Mouse (Mus musculus) forebrain, embryonic 10.5 days (tissue): Measurements from ENCODE around the gene Smok2b. TPM values are rescaled to one million over a fixed set of nuclear protein-coding genes. Genes with fewer than 3 reads are reported as not detected.
A peak's percentile ranks its signal among the peaks of the same experiment; 100 is the strongest.
"Not testable (repeated sequence)": the region's sequence is repeated elsewhere in the genome, so short reads cannot be mapped to it uniquely, and the experiment has no call there.

ENCODE experiments used
- DNase-seq: peaks from one replicate; pipeline ENCODE4 v3.0.0-alpha.2; 2017; ENCODE audit warnings: low spot score; ENCODE audit errors: extremely low spot score
- H3K27ac ChIP-seq: fragments of 300-500 bp; sonication (generic); 2 replicates; pipeline ENCODE4 v1.5.1; 2016; ENCODE audit warnings: mild to moderate bottlenecking
- H3K27me3 ChIP-seq: fragments of 300-500 bp; sonication (generic); 2 replicates; pipeline ENCODE4 v1.6.1; 2016; ENCODE audit warnings: mild to moderate bottlenecking; ENCODE audit not compliant: poor library complexity, severe bottlenecking
- H3K36me3 ChIP-seq: fragments of 300-500 bp; sonication (generic); replicated peaks from 2 replicates; pipeline ENCODE4 v1.6.1; 2016; ENCODE audit warnings: mild to moderate bottlenecking, moderate library complexity
- H3K4me1 ChIP-seq: fragments of 300-500 bp; sonication (generic); 2 replicates; pipeline ENCODE4 v1.6.1; 2016
- H3K4me3 ChIP-seq: fragments of 300-500 bp; sonication (generic); 2 replicates; pipeline ENCODE4 v1.5.1; 2016; ENCODE audit warnings: mild to moderate bottlenecking, moderate library complexity
- H3K9me3 ChIP-seq: fragments of 300-500 bp; sonication (generic); 2 replicates; pipeline ENCODE4 v1.6.1; 2016; ENCODE audit warnings: mild to moderate bottlenecking, moderate library complexity
- WGBS: fragments of 180-500 bp; shearing (Covaris S2); methylation state at CpG from one replicate; pipeline ENCODE4 v1.1.7; 2016; 5-methylcytosine and 5-hydroxymethylcytosine counted together
- polyA plus RNA-seq: library from polyadenylated mRNA; unstranded; fragments of >200 nt; fragmentation: Nextera tagmentation; extraction: Ambion mirVana; gene quantifications from 2 replicates; pipeline ENCODE4 v1.2.1, GENCODE M21; 2016

Gene Smok2b
- not detected in 2 replicates for polyA plus RNA-seq

DNA sequence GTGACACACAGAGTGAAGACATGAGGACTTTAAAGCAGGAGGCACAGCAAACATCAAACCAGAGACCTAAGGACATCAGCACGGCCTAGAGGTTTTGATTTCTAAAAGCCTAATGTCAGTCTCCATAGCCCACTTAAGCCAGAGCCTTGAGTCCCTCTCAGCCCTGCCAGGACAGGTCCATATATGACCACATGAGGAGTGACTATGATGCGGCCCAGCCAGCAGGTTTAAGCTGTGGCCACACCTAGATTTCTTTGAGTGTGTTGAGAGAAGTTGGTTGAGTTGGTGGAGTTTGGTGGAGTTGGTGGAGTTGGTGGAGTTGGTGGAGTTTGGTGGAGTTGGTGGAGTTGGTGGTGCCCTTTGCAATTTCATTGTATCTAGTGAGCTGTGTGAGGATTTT lies at the start of gene Smok2b:
Gene Smok2b (plus strand): TSS at position 301 of the 400 bp plus-strand sequence.
- H3K27ac ChIP-seq, H3K27me3 ChIP-seq, H3K4me1 ChIP-seq, H3K4me3 ChIP-seq, DNase-seq, H3K36me3 ChIP-seq: not testable (repeated sequence)
- H3K9me3 ChIP-seq = peaks cover 99% of the 10 kb centered on the region
- WGBS = 85% methylated on average over 2 of the region's 2 CpGs

DNA sequence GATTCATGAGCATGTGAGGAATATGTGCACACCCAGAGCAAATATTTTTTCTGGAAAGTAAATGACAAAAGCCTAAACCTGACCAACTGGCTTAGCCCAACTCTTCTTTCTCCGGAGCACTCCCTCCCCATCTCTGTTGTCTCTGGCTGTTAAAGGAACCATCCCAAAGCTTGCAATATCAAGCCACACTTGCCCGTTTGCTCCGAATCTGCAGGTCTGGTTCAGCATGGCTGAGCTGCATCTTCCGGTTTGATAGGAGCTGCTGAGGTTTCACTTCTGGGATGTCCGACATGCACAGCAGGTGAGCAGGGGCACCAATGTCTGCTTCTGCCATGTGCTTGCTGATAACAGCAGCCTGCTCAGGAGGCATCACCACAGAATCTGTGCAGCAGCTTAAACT lies 49.6 kb upstream of the Smok2b start:
- not testable (repeated sequence) for H3K4me1 ChIP-seq, H3K36me3 ChIP-seq, H3K27ac ChIP-seq, H3K27me3 ChIP-seq, H3K4me3 ChIP-seq, DNase-seq
- 92% methylated on average over 5 of the region's 5 CpGs for WGBS
- H3K9me3 ChIP-seq = peaks cover 57% of the 10 kb centered on the region

DNA sequence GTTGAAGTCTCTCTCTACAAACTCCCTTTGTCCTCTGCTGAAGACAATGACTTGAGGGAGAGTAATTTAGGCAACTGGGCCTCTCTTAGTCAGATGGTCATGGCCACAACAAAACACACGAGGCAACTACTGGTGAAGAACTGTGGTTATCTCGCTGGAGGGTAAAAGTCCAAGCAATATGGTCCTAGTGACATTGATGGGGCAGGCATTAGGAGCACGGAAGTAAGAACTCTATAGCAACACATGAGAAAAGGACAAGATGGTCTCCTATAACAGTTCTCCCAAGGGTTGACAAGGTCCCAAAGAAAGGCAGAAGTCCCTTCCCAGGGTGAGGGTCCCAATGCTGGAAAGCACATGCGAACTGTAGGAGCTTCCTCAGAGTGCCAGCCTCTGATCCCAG lies 47.3 kb upstream of the Smok2b start:
- WGBS = 86% methylated on average over 3 of the region's 4 CpGs
- not testable (repeated sequence) for H3K27me3 ChIP-seq, H3K27ac ChIP-seq, DNase-seq, H3K4me3 ChIP-seq, H3K4me1 ChIP-seq, H3K36me3 ChIP-seq
- peaks cover 74% of the 10 kb centered on the region for H3K9me3 ChIP-seq

DNA sequence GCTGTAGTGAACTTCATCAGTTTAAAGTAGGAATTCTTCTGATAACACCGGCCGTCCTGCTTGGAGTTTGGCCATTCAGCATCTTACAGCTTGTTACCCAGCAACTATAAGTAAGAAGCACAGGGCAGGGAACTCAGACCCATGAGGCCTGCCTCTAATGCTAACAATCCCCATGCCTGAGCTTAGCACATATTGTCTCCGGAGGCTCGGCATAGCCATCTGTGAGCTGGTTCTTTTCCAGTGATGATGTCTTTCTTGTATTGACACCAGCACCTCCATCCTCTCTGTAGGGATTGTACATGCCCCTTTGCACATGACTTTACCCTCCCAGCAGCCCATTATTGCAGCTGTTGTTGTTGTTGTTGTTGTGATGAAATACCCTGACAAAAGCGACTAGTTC lies 45.5 kb upstream of the Smok2b start:
- DNase-seq, H3K27me3 ChIP-seq, H3K36me3 ChIP-seq, H3K4me1 ChIP-seq, H3K4me3 ChIP-seq, H3K27ac ChIP-seq: not testable (repeated sequence)
- 90% methylated on average over 5 of the region's 5 CpGs for WGBS
- H3K9me3 ChIP-seq = peaks cover 77% of the 10 kb centered on the region

DNA sequence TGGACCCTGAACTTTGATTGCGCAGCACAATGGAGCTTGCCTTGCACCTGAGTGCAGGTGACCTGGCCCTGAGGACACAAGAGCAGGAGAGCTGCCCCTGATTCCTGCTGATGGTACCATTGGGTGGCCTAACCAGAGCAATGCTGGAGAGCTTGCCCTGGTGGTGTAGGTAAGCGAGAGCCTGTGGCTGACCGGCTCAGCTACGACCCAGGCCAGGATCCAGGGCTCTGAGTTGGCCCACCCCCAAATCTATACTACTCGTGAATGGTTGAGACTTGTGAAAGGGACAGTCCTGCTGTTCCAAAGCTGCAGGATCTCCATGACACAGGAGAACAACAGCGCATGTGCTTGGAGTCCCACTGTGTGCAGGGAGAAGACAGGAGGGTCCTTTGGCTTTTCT lies 43.5 kb upstream of the Smok2b start:
- not testable (repeated sequence) for H3K36me3 ChIP-seq, DNase-seq, H3K4me3 ChIP-seq, H3K27me3 ChIP-seq, H3K27ac ChIP-seq, H3K4me1 ChIP-seq
- WGBS = 87% methylated on average over 6 of the region's 6 CpGs
- H3K9me3 ChIP-seq = peaks cover 72% of the 10 kb centered on the region

DNA sequence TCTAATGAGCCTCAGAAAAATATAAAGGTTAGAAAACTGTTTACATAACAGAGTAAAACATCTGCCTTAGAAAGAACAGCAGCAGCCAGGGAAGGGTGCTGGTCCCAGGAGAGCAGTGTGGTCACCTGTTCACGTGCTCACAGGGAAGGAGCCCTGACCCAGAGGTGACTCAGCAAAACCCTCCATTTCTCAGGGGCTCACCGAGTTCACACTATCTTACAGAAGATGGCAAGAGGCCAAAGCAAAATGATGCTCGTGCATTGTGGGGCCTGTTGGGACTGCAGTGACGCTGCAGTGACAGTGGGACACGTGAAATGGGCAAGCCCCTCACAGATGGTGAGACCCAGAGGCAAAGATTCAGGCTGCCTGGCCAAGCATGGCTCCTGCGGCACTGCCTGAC lies 42.4 kb upstream of the Smok2b start:
- not testable (repeated sequence) for DNase-seq, H3K4me1 ChIP-seq, H3K4me3 ChIP-seq, H3K36me3 ChIP-seq, H3K27ac ChIP-seq, H3K27me3 ChIP-seq
- 74% methylated on average over 6 of the region's 6 CpGs for WGBS
- peaks cover 70% of the 10 kb centered on the region for H3K9me3 ChIP-seq

DNA sequence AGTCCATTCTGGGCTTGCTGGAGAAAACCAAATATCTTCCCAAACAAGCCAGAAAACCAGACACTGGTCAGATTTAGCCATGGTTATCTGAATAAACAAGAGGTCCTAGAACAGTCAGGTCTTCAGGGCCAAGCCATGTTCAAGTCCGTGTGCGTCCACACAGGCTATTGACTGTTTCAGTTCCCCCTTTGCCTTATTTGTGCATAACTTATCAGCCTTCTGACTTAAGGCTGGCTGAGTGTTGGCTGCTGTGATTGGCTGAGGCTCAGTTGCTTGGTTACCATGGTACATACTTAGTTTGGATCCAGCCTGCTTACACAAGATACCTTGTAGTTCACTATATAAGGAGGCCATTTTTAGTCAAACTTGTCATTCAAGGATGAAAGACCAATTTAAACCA lies 41.2 kb upstream of the Smok2b start:
- not testable (repeated sequence) for H3K36me3 ChIP-seq, H3K4me3 ChIP-seq, H3K4me1 ChIP-seq, H3K27me3 ChIP-seq, H3K27ac ChIP-seq
- DNase-seq = peak; percentile 11
- H3K9me3 ChIP-seq = peaks cover 73% of the 10 kb centered on the region
- WGBS = 92% methylated on average over 2 of the region's 2 CpGs

DNA sequence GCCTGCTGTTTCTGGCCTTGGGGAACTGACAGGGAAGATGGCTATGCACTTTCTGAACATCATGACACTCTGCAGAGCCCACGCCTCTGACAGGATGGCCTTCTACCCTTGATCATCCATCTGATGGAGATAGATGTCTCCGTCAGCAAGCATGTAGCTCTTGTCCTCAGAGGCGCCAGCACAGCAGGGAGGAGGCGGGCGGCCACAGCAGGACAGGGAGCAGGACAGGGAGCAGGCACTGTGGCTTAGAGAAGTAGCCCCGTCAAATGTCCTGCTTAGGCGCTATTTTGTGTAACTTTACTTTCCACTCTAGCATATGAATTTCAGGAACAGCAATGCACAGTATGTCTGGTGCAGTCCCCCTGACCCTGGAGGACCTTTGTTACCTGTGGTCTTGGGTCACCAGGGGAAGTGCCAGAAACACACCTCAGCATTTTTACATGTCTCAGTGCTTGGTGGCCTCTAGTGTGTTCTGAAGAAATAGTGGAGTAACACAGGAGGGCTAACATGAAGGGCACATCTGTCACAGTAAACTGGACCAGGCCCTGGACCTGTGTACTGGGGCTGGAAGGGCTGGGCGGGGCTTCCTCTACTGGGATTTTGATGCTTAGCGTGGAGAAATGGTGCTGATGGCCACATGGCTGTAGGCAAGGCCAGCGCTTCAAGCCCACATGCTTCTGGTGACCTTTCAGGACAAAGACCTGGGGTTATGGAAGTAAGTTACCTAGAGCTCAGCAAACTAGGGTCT lies 39.0 kb upstream of the Smok2b start:
- 89% methylated on average over 10 of the region's 10 CpGs for WGBS
- peaks cover 76% of the 10 kb centered on the region for H3K9me3 ChIP-seq
- not testable (repeated sequence) for H3K4me1 ChIP-seq, H3K27me3 ChIP-seq, H3K27ac ChIP-seq, H3K36me3 ChIP-seq, H3K4me3 ChIP-seq
- peak; percentile 12 for DNase-seq

DNA sequence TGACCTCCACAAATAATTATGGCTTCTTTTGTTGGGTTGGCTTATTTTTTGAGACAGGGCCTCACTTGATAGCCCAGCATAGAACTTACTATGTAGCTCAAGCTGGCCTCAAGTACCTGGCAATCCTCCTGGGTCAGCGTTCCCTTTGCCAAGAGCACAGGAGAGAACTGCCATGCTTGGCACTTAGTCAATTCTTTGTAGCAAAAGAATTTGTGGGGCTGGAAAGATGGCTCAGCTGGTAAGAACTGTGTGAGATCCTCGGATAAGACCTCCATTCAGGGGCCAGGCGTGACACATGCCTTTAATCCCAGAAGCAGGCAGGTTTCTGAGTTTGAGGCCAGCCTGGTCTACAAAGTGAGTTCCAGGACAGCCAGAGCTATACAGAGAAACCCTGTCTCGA lies 33.6 kb upstream of the Smok2b start:
- peaks cover 82% of the 10 kb centered on the region for H3K9me3 ChIP-seq
- DNase-seq, H3K4me3 ChIP-seq, H3K36me3 ChIP-seq, H3K27me3 ChIP-seq, H3K4me1 ChIP-seq, H3K27ac ChIP-seq: not testable (repeated sequence)
- WGBS = 71% methylated on average over 4 of the region's 4 CpGs

DNA sequence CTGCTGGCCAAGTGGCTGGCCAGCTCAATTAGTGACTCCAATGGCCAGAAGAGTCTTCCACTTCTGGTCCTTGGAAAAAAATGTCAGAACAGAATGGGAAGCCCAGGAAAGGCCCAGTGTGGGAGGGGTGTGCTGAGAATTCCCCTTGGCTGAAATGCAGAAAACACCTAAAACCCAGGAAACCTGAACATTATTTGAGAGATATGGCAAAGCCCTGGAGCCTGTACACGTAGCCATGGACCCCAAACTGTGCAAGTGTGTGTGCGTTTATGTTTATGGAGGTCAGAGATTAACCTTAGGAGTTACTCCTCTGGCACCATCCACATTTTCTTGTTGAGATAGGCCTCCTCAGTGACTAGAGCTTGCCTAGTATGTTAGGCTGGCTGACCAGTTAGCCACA lies 31.2 kb upstream of the Smok2b start:
- not testable (repeated sequence) for H3K27me3 ChIP-seq, H3K4me3 ChIP-seq, DNase-seq, H3K27ac ChIP-seq, H3K36me3 ChIP-seq, H3K4me1 ChIP-seq
- peaks cover 74% of the 10 kb centered on the region for H3K9me3 ChIP-seq
- WGBS = 90% methylated on average over 2 of the region's 2 CpGs

DNA sequence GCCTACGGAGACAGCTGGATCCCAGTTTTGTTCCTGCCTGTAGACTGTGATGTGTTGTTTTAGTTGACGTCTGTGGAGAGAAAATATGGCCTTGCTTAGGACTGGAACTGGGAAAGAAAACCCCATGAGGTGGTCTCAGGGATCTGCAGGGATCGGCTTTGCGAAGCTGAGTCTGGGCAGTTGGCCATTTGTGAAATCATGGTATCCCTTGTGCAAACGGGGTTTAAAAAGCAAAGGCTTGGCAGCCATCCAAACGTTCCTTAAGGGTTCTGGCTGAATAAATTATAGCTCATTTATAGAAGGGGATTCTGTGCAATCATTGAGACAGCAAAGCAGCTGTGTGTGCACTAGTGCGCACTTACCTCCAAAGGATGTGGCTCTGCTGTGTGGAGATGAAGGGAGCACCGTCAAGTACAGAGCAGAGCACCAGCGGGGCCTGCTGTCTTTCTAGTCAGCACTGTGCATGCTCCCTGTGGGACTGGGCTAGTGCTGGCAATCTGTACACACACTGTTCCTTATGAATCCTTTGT lies 30.1 kb upstream of the Smok2b start:
- not testable (repeated sequence) for H3K4me3 ChIP-seq, H3K27me3 ChIP-seq, H3K4me1 ChIP-seq, DNase-seq, H3K27ac ChIP-seq, H3K36me3 ChIP-seq
- 85% methylated on average over 8 of the region's 9 CpGs for WGBS
- peaks cover 73% of the 10 kb centered on the region for H3K9me3 ChIP-seq

DNA sequence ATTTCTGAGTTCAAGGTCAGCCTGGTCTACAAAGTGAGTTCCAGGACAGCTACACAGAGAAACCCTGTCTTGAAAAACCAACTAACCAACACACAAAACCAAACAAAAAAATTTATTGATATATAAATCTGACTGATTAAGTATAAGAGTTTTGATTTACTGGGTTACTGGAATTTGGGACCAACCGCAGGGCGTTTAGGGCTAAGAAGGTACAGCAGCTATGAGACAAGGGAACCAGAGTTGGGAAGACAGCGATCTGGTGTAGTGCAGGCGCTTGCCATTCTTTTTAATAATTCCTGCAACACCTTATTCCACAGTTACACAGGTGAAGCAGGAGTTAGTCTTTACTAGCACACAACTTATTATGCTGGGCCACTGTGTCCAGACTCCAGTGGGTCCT lies 28.5 kb upstream of the Smok2b start:
- H3K27ac ChIP-seq, H3K4me1 ChIP-seq, H3K4me3 ChIP-seq, H3K36me3 ChIP-seq, DNase-seq, H3K27me3 ChIP-seq: not testable (repeated sequence)
- H3K9me3 ChIP-seq = peaks cover 72% of the 10 kb centered on the region
- 91% methylated on average over 4 of the region's 4 CpGs for WGBS

DNA sequence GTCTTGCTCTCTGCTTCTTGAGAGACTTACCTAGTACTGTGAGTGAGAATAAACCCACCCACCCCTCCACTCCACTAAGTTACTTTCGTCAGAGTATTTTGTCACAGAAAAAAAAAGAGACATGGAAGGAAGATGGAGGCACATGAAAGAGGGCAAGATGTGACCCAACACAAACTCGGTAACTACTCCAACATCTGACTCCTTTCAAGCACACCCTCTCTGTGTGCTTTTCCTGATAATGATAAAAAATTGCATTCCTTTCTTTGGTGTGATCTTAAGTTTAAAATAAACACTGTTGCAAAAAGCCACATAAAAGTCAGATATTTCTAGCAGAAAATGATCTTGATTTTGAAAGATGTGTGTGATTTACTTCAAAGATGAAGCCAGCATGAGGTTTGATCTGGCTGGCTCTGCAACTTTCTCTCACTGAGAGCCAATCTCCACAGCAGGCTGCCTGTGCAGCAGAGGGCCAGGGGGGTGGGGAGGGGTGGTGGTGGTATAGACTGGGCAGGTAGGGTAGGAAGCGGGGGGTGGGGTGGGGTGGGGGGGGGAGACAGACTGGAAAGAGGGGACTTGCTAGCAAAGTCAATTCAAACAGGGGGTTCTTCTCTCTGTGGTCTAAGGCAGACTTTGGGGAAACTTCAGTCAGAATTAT lies 27.5 kb upstream of the Smok2b start:
- 78% methylated on average over 2 of the region's 3 CpGs for WGBS
- not testable (repeated sequence) for H3K27me3 ChIP-seq
- H3K9me3 ChIP-seq = peaks cover 76% of the 10 kb centered on the region

More for the DNA sequence above, 27.5 kb upstream of the Smok2b start:
- not testable (repeated sequence) for H3K4me3 ChIP-seq, H3K36me3 ChIP-seq, H3K4me1 ChIP-seq, DNase-seq, H3K27ac ChIP-seq
